Comparison of ENCODE assay signal across 16 mouse cellular contexts in the genomic region with DNA sequence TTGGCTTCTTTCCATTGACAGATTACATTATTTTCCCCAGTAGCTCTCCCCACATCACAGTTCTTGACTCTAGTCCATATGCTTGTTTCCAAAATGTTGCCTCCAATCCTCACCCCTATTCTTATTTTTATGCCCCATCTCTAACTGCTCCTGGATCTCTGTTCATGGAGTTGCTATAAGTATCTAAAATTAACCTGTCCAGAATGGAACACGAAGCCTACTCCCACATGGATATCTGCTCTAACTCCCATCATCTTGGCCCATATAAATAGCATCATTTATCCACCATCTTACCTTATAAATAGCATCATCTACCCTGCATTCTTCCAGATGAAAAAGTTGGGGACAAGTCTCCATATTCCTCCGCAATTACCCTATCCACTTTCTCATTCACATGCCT.
"Had no signal": no experiment of that assay in that cellular context is flagged by ENCODE, and none has a peak within 500 bp of the region (broad histone marks: within the 10 kb centered on the region; RNA-seq: fewer than 3 reads in every experiment).

No protein-coding gene starts in this region.

- DNase-seq: liver, postnatal 0 days; lung, adult 2 months; lung, postnatal 14 days; lung, postnatal 36 days; right cerebral cortex, postnatal 14 days; thymus, adult 18-20 months; thymus, postnatal 14 days; thymus, postnatal 36 days had no signal

- H3K4me3 ChIP-seq: liver, embryonic 15.5 days; lung, embryonic 15.5 days; megakaryocyte, embryonic 14.5 days; midbrain, embryonic 12.5 days; midbrain, embryonic 15.5 days; neural tube, embryonic 12.5 days had no signal

- ATAC-seq: liver, postnatal 0 days; lung, postnatal 0 days; midbrain, embryonic 15.5 days had no signal

- H3K27ac ChIP-seq: liver, embryonic 15.5 days; lung, embryonic 15.5 days; macrophage; midbrain, embryonic 12.5 days; midbrain, embryonic 15.5 days; neural tube, embryonic 12.5 days had no signal
